Mouse (Mus musculus) T-helper 2 cell (primary cell): ENCODE results near the gene Slc25a27.

Experiments
- in situ Hi-C: fragments of 300-600 bp; cut with MboI, MseI; formaldehyde crosslinking; loops from one replicate; pipeline ENCODE4 v1.15.1; 2025; ENCODE audit warnings: high pct_unique_total_duplicates

Slc25a27 gene

DNA sequence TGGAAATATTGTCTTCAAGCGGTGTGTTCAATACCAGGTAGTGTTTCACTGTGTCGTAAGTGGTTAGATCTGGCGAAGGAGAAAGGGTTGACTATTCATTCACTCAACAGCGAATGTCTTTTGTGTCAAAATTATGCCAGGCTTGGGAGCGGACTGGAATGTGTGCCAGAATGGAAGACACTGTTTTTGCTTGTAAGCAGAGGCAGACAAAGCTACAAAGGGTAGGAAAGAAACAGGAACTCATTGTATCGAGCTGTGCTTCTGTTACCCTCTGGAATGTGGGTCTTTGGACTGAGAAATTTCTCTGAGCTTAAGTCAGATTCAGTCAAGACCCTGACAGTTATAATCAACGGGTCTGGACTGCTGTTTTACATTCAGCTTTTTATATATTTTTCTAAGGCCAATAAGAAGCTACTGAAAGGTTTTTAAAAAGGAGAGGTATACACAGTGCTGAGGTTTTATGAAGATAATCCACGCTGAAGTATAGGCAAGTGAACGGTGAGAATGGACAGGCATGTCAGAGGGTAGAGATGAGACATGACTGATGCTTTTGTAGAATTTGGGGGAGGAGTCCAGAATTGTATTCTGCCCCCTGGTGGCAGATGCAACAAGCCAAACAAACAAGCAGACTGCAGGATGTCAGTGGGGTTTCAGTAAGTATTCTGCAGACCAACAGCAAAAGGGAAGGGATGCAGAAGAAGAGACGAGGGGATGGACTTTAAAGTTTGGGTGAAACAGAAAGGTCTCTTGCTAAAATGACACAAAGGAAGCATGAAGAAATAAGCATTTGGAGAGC, 17.2 kb downstream of the Slc25a27 start:
- in situ Hi-C loops = no loop called here

DNA sequence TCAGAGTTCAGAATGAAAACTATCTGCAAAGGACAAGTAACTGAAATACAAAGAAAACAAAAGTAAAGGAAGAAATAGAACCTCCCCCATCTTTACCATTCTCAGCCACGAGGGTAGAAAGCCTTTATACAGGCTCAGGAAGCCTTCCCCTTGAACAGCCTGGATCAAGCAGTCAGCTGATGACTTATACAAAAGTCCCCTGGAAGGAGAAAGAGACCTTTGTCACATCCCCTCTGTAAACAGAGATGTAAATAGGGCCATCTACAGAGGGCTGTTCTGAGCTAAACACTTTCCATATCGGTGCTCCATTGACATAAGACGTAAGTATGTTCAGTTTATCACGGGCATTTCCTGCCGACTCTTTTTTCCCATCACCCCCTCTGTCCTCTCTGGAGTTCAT, 20.1 kb downstream of the Slc25a27 start:
- in situ Hi-C loops = no loop called here

DNA sequence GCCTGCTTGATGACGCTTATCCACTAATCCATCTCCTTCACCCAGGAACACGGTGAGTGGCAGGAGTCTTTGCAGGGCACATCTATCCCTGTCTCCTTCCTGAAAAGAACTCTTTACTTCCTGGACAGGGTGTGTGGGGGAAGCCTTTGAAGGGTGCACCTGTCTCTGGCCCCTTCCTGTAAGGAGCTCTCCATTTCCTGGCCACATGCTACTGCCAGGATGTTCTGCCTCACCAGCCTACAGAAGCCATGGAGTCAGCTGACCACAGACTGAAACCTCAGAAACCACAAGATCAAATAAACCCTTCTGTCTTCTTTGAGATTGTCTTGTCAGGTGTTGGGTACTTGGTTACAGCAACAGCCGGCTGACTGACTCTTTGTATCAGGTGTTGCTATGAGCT, 21.9 kb downstream of the Slc25a27 start:
- in situ Hi-C loops = no loop called here

DNA sequence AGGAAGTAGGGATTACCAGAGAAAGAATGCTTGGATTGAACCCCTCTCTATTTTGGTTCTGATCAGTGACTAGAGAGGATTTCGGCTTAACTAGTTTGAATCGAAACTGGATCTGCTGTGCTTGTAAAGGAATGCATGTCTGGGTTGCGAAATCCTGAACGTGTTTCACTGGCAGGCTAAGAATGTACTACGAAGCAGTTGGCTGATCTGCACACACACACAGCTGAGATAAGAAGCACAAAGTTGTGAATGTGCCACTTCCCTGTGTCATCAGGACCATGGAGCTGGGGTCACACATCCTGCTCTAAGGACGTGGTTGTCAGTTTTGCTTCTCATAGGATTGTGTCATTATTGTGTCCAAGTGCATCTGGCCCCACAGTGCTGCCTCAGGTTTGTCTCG, 22.6 kb downstream of the Slc25a27 start:
- in situ Hi-C loops = no loop called here

DNA sequence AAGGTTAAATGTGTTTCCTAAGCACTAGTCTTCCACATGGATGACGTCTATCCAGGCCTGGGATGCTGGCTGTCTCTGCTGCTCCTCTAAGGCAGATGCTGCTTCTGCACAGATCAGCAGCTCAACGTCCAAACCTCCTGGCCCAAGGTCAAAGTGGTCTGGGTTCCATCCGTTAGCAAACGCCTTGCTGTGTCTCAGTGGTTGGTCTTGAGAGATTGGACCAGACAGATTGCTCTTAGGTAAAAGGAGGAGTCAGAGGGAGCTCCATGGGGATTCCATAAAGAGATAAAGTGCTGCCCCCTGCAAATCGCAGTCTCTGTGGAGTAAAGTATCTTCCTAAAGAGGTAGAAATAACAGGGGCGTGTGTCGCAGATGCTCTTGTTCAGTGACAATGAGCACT, 23.8 kb downstream of the Slc25a27 start:
- in situ Hi-C loops = no loop called here

DNA sequence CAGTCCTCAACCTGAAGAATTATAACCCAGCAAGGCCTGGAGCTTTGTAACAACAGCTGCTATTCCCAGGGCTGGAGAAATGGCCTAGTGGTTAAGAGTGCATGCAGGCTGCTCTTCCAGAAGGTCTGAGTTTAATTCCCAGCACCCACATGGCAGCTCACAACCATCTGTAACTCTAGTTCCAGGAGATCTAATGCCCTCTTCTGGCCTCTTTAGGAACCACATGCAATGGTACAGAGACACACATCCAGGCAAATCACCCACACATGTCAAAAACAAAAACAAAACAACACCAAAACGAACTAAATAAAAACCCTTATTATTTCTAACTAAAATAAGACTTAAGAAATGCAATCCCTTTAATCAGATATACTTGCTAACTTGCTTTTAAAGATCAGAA, 26.2 kb downstream of the Slc25a27 start:
- in situ Hi-C loops = no loop called here

DNA sequence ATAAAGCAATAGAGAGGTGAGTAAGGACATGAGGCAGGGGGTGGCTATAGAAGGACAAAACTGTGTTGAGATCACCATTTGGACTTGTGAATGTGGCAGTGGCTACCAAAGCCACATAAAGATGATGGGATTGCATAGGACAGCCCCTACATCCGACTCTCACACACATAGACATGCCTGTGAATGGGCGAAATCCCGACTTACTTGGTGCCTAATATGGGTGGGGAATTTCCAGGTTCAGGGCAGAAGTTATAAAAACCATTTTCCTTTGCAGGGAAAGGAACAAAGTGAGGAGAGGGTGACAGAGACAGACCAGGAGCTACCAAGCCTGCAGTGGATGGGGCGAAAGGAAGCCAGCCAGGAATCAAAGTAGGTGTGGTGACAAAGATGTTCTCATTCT, 29.9 kb downstream of the Slc25a27 start:
- in situ Hi-C loops = no loop called here

DNA sequence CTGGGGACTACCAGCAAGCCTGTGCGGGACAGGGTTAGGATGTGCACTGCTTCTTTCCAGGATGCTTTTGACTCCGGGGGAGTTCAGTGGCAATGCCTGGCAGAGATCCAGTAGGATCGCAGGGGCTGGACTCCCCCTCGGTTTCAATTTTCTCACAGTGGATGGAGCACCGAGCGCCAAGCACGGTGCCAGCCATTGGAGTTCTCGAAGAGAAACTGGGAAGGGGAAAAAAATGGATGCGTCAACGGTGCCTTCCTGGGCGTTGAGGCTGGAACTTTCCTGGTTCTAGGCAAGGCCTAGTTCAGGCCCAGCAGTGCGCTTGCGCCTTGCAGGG, 36.6 kb downstream of the Slc25a27 start:
- in situ Hi-C loops = no loop called here

DNA sequence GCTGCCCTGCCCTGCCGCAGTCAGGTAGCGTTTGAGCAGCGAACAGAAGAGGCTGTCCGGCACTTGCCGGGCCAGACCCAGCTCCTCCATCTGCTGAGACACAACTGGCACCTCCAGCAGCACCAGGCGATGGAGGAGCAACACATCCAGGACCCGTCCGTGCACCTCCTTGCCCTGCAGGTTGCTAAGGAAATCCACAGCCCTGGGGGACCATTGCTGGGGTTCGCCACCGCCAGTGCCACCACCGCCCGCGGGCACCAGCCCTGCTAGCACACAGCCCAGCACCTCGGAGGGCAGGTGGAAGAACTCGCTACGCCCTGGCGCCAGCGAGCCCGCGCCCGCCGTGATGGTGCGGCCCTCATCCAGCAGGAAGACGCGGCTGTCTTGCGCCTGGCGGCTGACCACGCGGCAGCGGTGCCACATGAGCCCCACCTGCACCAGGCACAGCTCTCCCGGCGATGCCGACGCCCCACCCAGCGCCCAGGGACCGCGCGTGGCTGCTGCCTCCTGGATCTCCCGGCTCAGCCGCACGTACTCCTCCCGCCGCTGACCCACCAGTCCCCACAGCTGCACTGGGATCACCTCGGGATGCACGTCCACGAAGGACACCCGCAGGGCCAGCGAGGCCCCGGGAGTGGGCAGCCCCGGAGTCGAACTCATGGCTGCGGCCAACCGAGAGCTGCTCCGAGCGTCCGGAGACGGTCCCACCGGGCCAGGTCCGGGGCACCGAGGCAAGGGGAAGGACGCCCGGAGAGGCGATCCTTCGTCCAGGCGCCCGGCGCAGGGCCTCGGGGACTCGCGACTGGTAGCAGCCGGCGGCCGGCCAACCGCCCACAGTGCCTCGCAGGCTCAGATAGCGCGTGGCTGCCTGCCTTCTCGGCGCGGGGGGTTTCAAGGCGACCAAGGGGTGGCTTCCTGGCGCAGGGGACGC, 37.3 kb downstream of the Slc25a27 start, which contains the start of gene Tdrd6:
Tdrd6 (minus strand) TSS at position 804 of the 931 bp plus-strand sequence.
- in situ Hi-C loops = no loop called here

DNA sequence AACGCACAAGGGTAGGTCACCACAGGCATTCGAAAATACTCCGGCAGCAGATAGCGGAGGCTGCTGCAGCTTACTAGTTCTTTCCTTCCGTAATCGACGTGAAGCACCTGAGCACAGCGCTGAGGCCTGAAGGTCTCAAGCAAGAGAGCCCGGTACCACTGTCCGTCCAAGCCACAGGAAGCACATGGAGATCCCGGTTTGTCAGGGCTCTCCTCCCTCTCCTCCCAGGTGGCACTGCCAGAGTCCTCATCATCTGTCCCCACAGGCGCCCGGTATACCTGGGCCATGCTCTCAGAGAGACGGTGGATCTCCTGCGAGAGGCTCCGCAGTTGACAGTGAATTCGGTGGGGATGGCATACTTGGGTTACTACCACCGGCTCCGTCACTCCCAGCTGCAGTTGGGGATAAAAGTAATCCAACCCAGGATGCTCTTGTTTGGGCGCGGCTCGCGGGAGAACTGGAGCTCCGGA, 38.0 kb downstream of the Slc25a27 start:
- in situ Hi-C loops = no loop called here

DNA sequence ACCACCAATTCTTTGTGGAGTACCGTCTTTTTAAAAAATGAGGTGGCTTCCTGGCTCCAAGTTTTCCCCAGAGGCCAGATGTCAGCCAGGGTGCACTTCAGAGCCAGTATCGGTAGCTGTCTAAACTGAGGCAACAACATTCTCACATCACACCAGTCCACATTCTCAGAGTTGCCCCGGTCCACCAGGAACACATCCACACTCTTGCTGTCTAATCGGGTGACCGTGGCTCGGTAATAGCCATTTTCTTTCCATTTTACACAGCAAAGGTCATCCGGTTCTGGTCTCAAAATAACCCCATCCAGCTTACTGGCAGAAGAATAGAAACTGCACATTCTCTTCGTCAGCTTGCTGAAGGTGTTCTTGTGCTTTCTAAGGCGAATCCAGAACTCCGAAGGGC, 38.8 kb downstream of the Slc25a27 start:
- in situ Hi-C loops = no loop called here

DNA sequence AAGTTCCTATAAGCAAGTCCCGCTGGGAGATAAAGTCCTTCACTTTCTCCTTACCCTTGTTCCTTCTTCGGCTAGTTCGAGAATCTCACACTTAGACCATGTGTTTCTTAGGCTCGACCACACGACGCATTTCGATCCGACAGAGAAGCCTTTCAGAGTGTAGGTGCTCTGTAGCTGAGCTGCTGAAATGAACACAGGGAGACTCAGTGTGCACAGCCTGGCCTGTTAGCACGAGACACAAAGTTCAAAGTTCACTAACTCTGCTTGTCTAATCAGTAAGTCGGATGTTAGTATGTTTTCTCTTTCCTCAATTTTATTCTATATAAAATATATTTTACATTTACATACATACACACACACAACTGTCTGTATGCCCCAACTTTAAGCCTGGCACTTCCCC, 44.9 kb downstream of the Slc25a27 start:
- in situ Hi-C loops = no loop called here

DNA sequence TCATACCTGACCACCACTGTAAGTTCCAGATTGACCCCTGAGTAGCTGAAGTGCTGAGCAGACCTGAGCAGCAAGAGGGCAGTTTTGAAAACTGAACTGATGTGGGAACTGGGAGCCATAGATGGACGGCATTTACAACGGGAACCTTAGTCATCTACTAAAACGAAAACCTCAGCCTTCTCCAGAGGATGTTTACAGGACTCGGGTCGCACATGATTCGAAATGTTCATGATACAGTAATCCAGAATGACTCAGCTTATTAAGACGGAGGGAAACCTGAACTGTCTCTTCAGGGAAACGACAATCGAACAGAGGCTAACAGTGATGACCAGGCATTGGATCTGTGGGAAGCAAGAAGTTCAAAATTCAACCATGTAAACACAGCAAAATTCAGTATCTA, 47.9 kb downstream of the Slc25a27 start:
- in situ Hi-C loops = no loop called here

DNA sequence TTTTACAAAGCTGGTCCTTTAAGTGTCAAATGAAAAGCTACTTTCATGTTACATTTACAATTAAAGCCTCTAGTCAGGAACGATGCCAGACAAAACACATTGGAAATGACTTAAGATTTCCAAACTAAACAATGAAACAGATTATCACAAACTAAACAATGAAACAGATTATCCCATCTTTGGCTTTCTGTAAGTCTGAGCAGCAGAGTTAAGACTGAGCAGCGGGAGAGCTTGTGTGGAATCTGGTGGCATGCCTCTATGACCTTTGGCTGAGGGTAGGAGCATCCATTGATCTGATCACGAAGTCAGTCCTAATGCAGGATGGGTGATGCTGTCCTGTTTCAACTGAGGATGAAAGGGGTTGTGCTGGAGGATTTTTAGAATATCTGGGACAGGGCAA, 54.8 kb downstream of the Slc25a27 start:
- in situ Hi-C loops = loop anchor here (5.0 kb wide), 1 partner anchor 90 kb away; no protein-coding TSS in a partner anchor

DNA sequence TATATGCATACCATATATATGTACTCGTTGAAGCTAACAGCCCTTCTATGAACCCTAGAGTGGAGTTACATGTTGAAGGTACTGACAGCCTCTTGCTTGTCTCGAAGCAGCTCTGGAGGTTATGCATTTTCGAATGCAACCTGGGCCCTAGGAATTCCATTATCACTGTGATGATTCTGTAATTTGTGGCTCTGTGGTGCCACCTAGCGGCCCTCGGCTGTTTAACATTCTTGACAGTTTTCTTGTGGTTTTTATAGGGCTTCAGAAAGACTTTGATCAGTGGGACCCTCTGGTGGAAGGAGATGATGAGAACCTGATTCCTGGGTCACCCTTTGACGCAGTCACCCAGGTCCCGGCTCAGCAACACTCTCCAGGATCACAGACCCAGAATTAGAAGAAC, 55.4 kb downstream of the Slc25a27 start:
- in situ Hi-C loops = loop anchor here (5.0 kb wide), 1 partner anchor 89 kb away; no protein-coding TSS in a partner anchor

DNA sequence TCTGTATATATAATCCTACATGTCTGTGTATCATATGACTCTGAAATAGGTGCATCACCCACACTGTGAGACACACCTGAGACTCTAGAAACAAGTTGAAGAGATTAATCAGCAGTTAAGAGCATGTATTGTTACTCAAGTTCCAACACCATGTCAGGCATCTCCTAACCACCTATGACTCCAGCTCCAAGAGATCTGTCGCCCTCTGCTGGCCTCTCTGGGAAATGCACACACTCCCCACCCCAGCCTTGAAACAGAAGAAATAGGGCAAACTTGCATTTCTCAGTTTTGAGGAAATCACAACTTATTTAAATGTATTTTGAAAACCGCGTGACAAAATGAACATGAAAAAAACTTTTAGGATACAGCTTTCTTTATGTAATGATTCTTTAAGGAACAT, 60.3 kb downstream of the Slc25a27 start:
- in situ Hi-C loops = no loop called here

DNA sequence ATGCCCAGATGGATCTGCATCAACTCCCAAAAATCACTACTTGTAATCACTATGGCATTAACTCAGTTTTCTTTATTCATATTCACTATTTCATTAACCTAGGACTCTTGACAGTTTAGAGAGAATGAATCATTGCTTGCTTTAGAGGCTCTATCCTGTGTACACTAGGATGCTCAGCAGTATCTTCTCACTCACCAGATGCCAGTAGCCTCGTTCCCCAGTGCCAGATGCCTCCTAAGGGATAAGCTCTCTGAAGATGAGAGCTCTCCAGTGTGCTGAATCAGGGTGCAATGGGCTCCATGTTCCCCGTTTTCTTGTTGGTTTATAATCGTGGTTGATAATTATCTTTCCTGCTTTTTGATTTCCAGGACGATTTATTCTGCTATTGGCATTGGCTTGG, 68.3 kb downstream of the Slc25a27 start:
- in situ Hi-C loops = loop anchor here (5.0 kb wide), 1 partner anchor 336 kb away; no protein-coding TSS in a partner anchor

DNA sequence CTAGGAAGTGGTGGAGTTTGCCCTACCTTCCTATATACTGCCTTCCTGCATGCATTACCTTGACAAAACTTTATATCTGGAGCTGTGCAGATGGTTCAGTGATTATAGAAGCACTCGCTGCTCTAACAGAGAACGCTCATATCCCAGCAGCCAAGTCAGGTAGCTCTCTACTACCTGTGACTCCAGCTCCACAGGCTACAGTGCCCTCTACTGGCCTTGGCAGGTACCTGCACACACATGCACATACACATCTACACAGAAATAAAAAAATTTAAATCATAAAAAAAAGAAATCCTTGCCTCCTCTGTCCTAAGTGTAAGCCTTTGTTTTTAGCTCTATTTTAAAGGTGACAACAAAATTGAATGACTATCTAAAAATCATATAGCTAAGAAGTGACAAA, 69.3 kb downstream of the Slc25a27 start:
- in situ Hi-C loops = loop anchor here (5.0 kb wide), 1 partner anchor 335 kb away; no protein-coding TSS in a partner anchor

DNA sequence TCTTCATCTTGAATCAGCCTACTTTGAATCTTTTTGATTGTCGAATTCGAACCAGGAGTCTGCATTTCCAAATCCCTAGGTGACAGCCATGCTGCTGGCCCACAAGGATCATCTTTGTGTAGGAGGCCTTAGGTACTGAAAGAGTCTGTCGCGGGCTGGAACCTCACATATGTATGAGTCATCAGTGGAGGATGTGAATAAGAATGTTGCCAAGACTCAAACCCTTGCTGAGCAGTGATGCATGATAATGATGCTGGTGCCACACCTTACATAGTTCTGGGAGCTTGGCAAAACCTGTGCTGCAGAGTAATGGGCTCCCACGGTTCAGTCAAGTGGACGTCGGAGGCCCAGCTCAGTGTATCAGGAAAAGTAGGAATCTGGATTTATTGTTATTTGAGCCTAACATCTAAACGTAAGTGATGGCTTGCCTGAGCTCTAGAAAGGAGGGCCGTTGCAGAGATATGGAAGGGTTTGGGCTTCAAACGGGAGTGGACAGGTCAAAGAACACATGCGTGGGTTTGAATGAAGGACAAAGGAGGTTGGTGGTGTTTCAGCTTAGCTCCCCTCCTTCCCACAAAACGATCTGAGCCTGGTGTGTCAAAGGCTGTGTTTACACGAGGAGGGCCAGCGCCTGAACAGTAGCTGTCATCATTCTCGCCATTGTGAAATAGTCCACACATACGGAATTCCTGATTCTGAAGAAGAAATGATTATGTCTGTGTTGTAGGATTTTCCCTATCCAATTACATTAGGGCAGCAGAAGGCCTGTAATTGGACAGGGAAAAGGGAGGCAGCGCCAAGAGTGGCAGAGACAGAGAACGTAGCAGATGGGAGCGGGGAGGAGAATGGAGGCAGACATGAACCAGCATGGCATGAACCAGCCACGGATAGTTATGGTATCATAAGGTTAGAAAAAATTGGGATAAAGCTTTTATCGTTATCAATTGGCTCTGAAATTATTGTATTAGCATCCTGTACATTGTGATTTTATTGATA, 74.4 kb downstream of the Slc25a27 start:
- in situ Hi-C loops = no loop called here
